Mouse (Mus musculus) cerebellum, adult 2 months (tissue): ENCODE measurements around the gene Mmp25.

ENCODE experiments used
- CTCF ChIP-seq: fragments of 200-500 bp; IDR thresholded peaks from 2 replicates; pipeline ENCODE4 v1.5.1; 2011; ENCODE audit warnings: low read depth, mild to moderate bottlenecking, control low read depth, low read length, moderate library complexity, borderline replicate concordance; ENCODE audit not compliant: insufficient read depth
- POLR2A ChIP-seq: fragments of 200-500 bp; IDR thresholded peaks from 2 replicates; pipeline ENCODE4 v1.6.1; 2011; ENCODE audit warnings: low read length, control low read depth, borderline replicate concordance; ENCODE audit not compliant: insufficient read depth

GRCm38 (mm10) chr17:23654001-23654400 is 8.9 kb upstream of the Mmp25 start:
- no peak for TF ChIP-seq CTCF
- TF ChIP-seq POLR2A = no peak
